Mouse (Mus musculus): ENCODE data around the gene Ric8a.

GRCm38 (mm10) chr7:140912846-140913482 is 56.2 kb downstream of the Ric8a start:
- TF ChIP-seq MYOD1 (IDR thresholded peaks at IDR 0.05; ENCODE audit: control insufficient read depth, insufficient read length, low read depth) (no peak), CTCF (IDR thresholded peaks at IDR 0.05; ENCODE audit: control insufficient read depth, insufficient read depth, insufficient read length) (no peak), MYOG (IDR thresholded peaks at IDR 0.05; ENCODE audit: control insufficient read depth, extremely low read depth, insufficient read length) (no peak), FOSL1 (IDR thresholded peaks at IDR 0.05; ENCODE audit: insufficient read depth, low read length, poor library complexity, severe bottlenecking) (no peak), CEBPB (IDR thresholded peaks at IDR 0.05; ENCODE audit: low read depth) (no peak)
